ENCODE assay signal across 9 mouse cellular contexts in the genomic region with DNA sequence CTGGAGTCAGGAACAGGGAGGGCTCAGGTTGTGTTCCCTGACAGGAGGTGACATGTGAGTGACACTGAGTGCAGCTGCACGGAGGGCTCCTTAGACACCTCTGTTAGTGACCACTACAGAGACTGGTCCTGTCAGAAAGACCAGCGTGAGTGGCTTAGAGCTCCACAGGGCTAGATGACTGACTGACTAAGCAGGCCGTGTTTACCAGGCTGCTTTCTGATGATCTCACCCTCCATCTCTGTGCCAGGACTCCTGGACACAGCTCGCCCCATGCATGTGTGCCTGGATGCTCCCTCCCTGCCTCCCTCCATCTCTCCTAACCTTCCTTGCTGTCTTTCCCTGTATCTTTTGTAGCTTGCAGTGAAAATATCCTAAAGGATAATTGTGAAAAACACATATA. TPM values are rescaled to one million over a fixed set of nuclear protein-coding genes. Genes with fewer than 3 reads are reported as not detected.
DNase-seq lines count a peak whose midpoint lies in the region; ATAC-seq and TF ChIP-seq lines count a peak whose summit lies in the region.
"Had no signal": no experiment of that assay in that cellular context is flagged by ENCODE, and none has a peak within 500 bp of the region (broad histone marks: within the 10 kb centered on the region; RNA-seq: fewer than 3 reads in every experiment).

No protein-coding gene starts in this region.

- H3K4me2 ChIP-seq in midbrain, postnatal 0 days (ENCODE audit: low read depth, low read length, poor library complexity, severe bottlenecking), result no peak overlapping the region
- H3K4me2 ChIP-seq: liver, embryonic 11.5 days had no signal

- no peak overlapping the region for H3K9ac ChIP-seq in midbrain, postnatal 0 days (replicated peaks; ENCODE audit: low read length, poor library complexity, severe bottlenecking)

- no peak for ATAC-seq in midbrain, postnatal 0 days (ENCODE audit: low FRiP score)

- no peak for TF ChIP-seq CTCF in midbrain, postnatal 0 days (IDR thresholded peaks at IDR 0.05)

- intact Hi-C loops in left cerebral cortex, postnatal 14 days (cut with DNase I), result no loop called here
- intact Hi-C loops in heart, postnatal 14 days (cut with DNase I), result no loop called here

- no peak overlapping the region for H3K4me3 ChIP-seq in midbrain, postnatal 0 days (ENCODE audit: low read depth, low read length)

- 69% methylated on average over 4 of the region's 4 CpGs for WGBS in midbrain, postnatal 0 days

- peak; percentile 34 for DNase-seq in left cerebral cortex, adult 11 months (ENCODE audit: low spot score)
- DNase-seq in left cerebral cortex, postnatal 14 days (ENCODE audit: low spot score in 2 of 2), result no peak
- peak; percentile 50 for DNase-seq in adrenal gland, postnatal 25 days
- peak; percentile 82 to 86 for DNase-seq in cerebellum, postnatal 36 days
- DNase-seq in heart, postnatal 14 days, result peak; percentile 28 to 58
- no peak for DNase-seq in midbrain, postnatal 0 days (ENCODE audit: low spot score)
- no peak for DNase-seq in right cerebral cortex, postnatal 14 days
- DNase-seq: kidney, adult 9 months had no signal

- H3K4me1 ChIP-seq in midbrain, postnatal 0 days (ENCODE audit: insufficient read depth, low read length), result no peaks in the 10 kb centered on the region

- H3K27ac ChIP-seq in midbrain, postnatal 0 days (ENCODE audit: low read depth, low read length), result no peak overlapping the region

- H3K27me3 ChIP-seq in midbrain, postnatal 0 days (ENCODE audit: insufficient read depth, low read length), result no peaks in the 10 kb centered on the region

- no peaks in the 10 kb centered on the region for H3K9me3 ChIP-seq in midbrain, postnatal 0 days (ENCODE audit: low read length)

- H3K36me3 ChIP-seq in midbrain, postnatal 0 days (ENCODE audit: insufficient read depth, low read length), result no peaks in the 10 kb centered on the region

RNA-seq across cellular contexts. Expression of a gene that starts 36.7 kb away (rescaled TPM):
- 10 to 100 TPM; 19.1 to 19.3 TPM for total RNA-seq in left cerebral cortex, postnatal 14 days (2021)
- 121 and 130 TPM in 2 replicates for total RNA-seq in adrenal gland, postnatal 25 days (2021)
- 10 to 100 TPM; 83.7 to 87.2 TPM for total RNA-seq in heart, postnatal 14 days (2021)
- 34.4 and 39.8 TPM in 2 replicates for total RNA-seq in midbrain, postnatal 0 days (2014; rRNA removed)
- 25.4 and 25.6 TPM in 2 replicates for polyA plus RNA-seq in midbrain, postnatal 0 days (2015; fragmentation: Nextera tagmentation; extraction: Ambion mirVana)

Comparison
In these comparisons a context has a peak if more than half of its experiments do, and no peak if none do; other contexts are left out.
1. DNase-seq: peak in left cerebral cortex, adult 11 months (single experiment), adrenal gland, postnatal 25 days (single experiment), cerebellum, postnatal 36 days (2 of 2) and heart, postnatal 14 days (2 of 2); none in left cerebral cortex, postnatal 14 days (0 of 2), midbrain, postnatal 0 days (single experiment) and right cerebral cortex, postnatal 14 days (single experiment).